Mouse (Mus musculus) G1E (cell line): ENCODE measurements around the gene Kctd4.

Experiments
- CTCF ChIP-seq: IDR thresholded peaks from 2 replicates; pipeline ENCODE4 v1.5.1; 2012; ENCODE audit warnings: low read depth, low read length, inconsistent platforms, mixed read lengths
- GATA1 ChIP-seq: IDR thresholded peaks from 2 replicates; pipeline ENCODE4 v1.6.1; 2012; ENCODE audit warnings: borderline replicate concordance, low read length, inconsistent platforms, mixed read lengths
- POLR2AphosphoS5 ChIP-seq: IDR thresholded peaks from 2 replicates; pipeline ENCODE4 v1.6.1; 2012; ENCODE audit warnings: low read depth, low read length, inconsistent platforms; ENCODE audit not compliant: insufficient replicate concordance

GRCm38 (mm10) chr14:76008174-76008573 is 53.4 kb downstream of the Kctd4 start:
- TF ChIP-seq CTCF = no peak
- no peak for TF ChIP-seq GATA1
- no peak for TF ChIP-seq POLR2AphosphoS5
